Mouse (Mus musculus) liver, embryonic 14.5 days (tissue): ENCODE results near the gene Clec3a.
A peak's percentile ranks its signal among the peaks of the same experiment; 100 is the strongest.

Experiments used
- CTCF ChIP-seq: IDR thresholded peaks from 2 replicates; pipeline ENCODE4 v1.5.1; 2016; ENCODE audit warnings: antibody characterized with exemption, low read depth, control low read depth
- EP300 ChIP-seq: IDR thresholded peaks from 2 replicates; pipeline ENCODE4 v1.6.1; 2016; ENCODE audit warnings: antibody characterized with exemption, low read depth

- TF ChIP-seq CTCF (peak; percentile 78), EP300 (no peak)
Measured at GRCm38 (mm10) chr8:114452781-114453221, 34.9 kb downstream of the Clec3a start.
